Mouse (Mus musculus) brain, embryonic 14.5 days (tissue): ENCODE measurements around the gene Clip1.

Experiments
- CTCF ChIP-seq: fragments of 200-500 bp; IDR thresholded peaks from 2 replicates; pipeline ENCODE4 v1.5.1; 2012; ENCODE audit warnings: inconsistent platforms, mild to moderate bottlenecking, moderate library complexity, borderline replicate concordance; ENCODE audit not compliant: insufficient read depth, insufficient read length; ENCODE audit errors: extremely low read depth
- POLR2A ChIP-seq: fragments of 200-500 bp; IDR thresholded peaks from 2 replicates; pipeline ENCODE4 v1.6.1; 2012; ENCODE audit warnings: mild to moderate bottlenecking, inconsistent platforms, borderline replicate concordance; ENCODE audit not compliant: poor library complexity, insufficient read depth, insufficient read length, severe bottlenecking; ENCODE audit errors: extremely low read depth

- TF ChIP-seq CTCF (no peak), POLR2A (no peak)
Measured at GRCm38 (mm10) chr5:123661602-123662001, 22.8 kb downstream of the Clip1 start.
